Mouse (Mus musculus): ENCODE data around the gene Map3k6.

DNA sequence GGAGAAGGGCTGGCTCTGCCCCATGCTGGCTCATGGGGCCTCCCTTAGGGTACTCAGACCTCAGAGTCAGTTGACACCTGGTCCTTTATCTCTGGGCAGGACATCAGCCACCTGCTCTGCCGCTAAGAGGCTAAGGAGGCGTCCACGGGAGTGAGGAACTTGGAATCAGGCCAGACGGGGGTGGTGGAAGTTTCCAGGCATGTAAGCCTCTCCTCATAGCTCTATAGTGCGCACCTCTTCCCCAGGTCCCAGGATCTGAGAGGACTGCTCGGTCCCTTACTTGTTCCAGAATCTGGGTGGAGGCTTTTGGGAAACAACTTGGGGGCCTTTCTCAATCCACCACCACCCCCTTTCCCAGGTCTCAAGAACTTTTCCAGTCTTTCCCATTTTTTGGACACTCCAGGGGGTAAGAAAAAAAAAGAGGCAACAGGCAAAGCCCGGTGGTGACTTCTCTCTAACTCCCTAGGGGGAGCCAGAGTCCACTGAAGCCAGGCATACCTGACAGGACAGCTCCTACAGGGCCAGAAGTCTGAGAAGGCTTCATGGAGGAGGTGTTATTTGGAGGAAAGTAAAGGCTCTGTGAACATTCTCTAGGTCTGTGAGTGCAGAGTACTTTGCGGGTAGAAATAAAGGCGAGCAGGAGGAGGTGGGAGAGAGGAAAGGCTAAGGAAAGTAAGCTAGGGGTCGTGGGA is 7.2 kb upstream of the Map3k6 start:
- TF ChIP-seq CTCF (IDR thresholded peaks at IDR 0.05; ENCODE audit: low read depth): peak; percentile 64
- no peak for TF ChIP-seq EP300 (IDR thresholded peaks at IDR 0.05; ENCODE audit: low read depth)

All from heart, postnatal 0 days (tissue).